Mouse (Mus musculus) myocyte (in vitro differentiated cells): ENCODE results near the gene Slc35e3. TPM values are rescaled to one million over a fixed set of nuclear protein-coding genes. Genes with fewer than 3 reads are reported as not detected.

Experiments
- H3K27me3 ChIP-seq: one replicate; pipeline ENCODE4 v1.6.1; 2011; ENCODE audit not compliant: control insufficient read depth, insufficient read depth, insufficient read length
- H3K36me3 ChIP-seq: one replicate; pipeline ENCODE4 v1.6.1; 2011; ENCODE audit not compliant: control insufficient read depth, insufficient read depth
- H3K4me2 ChIP-seq: one replicate; pipeline ENCODE4 v1.6.1; 2011; ENCODE audit warnings: low read depth, control low read depth
- H3K4me3 ChIP-seq: one replicate; pipeline ENCODE4 v1.5.1; 2011; ENCODE audit warnings: mild to moderate bottlenecking, control low read depth, moderate library complexity
- H3K79me2 ChIP-seq: one replicate; pipeline ENCODE4 v1.6.1; 2011; ENCODE audit not compliant: control insufficient read depth, insufficient read depth
- H3ac ChIP-seq: one replicate; pipeline ENCODE4 v1.6.1; 2011; ENCODE audit not compliant: control insufficient read depth, insufficient read length
- CEBPB ChIP-seq: IDR thresholded peaks from 2 replicates; pipeline ENCODE4 v1.6.1; 2011; ENCODE audit warnings: mild to moderate bottlenecking, moderate library complexity; ENCODE audit not compliant: poor library complexity, insufficient read depth, severe bottlenecking
- E2F4 ChIP-seq: IDR thresholded peaks from one replicate; pipeline ENCODE4 v1.6.1; 2011; ENCODE audit warnings: mild to moderate bottlenecking, control low read depth, moderate library complexity; ENCODE audit not compliant: insufficient read depth
- MAX ChIP-seq: IDR thresholded peaks from one replicate; pipeline ENCODE4 v1.6.1; 2011; ENCODE audit warnings: low read depth, mild to moderate bottlenecking, control low read depth
- MYOD1 ChIP-seq, 3 experiments: IDR thresholded peaks; one replicate each; pipeline ENCODE4 v1.6.1; 2011; ENCODE audit warnings: control low read depth in 2 of 3, low read depth in 2 of 3, mild to moderate bottlenecking in 2 of 3, moderate library complexity in 1 of 3; ENCODE audit not compliant: insufficient read length in 2 of 3, control insufficient read depth in 1 of 3
- MYOG ChIP-seq, 3 experiments: IDR thresholded peaks; one replicate each; pipeline ENCODE4 v1.6.1; 2011; ENCODE audit warnings: control low read depth in 2 of 3, low read depth in 2 of 3, mild to moderate bottlenecking in 2 of 3; ENCODE audit not compliant: insufficient read length in 2 of 3, control insufficient read depth in 1 of 3, insufficient read depth in 1 of 3
- POLR2A ChIP-seq: IDR thresholded peaks from one replicate; pipeline ENCODE4 v1.6.1; 2011; ENCODE audit warnings: low read depth, mild to moderate bottlenecking, control low read depth, moderate library complexity; ENCODE audit not compliant: insufficient read length
- POLR2AphosphoS2 ChIP-seq: IDR thresholded peaks from one replicate; pipeline ENCODE4 v1.6.1; 2011; ENCODE audit warnings: low read depth, control low read depth; ENCODE audit not compliant: insufficient read length
- REST ChIP-seq: IDR thresholded peaks from one replicate; pipeline ENCODE4 v1.6.1; 2011; ENCODE audit warnings: mild to moderate bottlenecking, control low read depth, moderate library complexity; ENCODE audit not compliant: insufficient read depth, insufficient read length
- SRF ChIP-seq: IDR thresholded peaks from one replicate; pipeline ENCODE4 v1.6.1; 2011; ENCODE audit warnings: low read depth; ENCODE audit not compliant: control insufficient read depth, insufficient read length
- TCF12 ChIP-seq: IDR thresholded peaks from one replicate; pipeline ENCODE4 v1.6.1; 2011; ENCODE audit warnings: mild to moderate bottlenecking, control low read depth; ENCODE audit not compliant: poor library complexity, insufficient read depth, severe bottlenecking
- TCF3 ChIP-seq: IDR thresholded peaks from one replicate; pipeline ENCODE4 v1.6.1; 2011; ENCODE audit warnings: low read depth, control low read depth; ENCODE audit not compliant: insufficient read length
- USF1 ChIP-seq: IDR thresholded peaks from one replicate; pipeline ENCODE4 v1.6.1; 2011; ENCODE audit warnings: low read depth, mild to moderate bottlenecking, control low read depth, moderate library complexity
- polyA plus RNA-seq: library from polyadenylated mRNA; unstranded; fragments of >200 nt; fragmentation: generic; extraction: Trizol; gene quantifications from one replicate; pipeline ENCODE4 v1.2.1, GENCODE M21; 2012; ENCODE audit warnings: missing spikeins

Slc35e3 gene
- polyA plus RNA-seq, 1 experiment = 9.2 TPM

GRCm38 (mm10) chr10:117714928-117715500 lies 31.2 kb downstream of the Slc35e3 start:
- Histone ChIP-seq H3K79me2 (no peaks in the 10 kb centered on the region), H3K4me3 (no peak overlapping the region), H3K36me3 (no peaks in the 10 kb centered on the region), H3K27me3 (no peaks in the 10 kb centered on the region), H3ac (no peak overlapping the region), H3K4me2 (no peak overlapping the region)
- no peak for TF ChIP-seq USF1
- no peak for TF ChIP-seq CEBPB
- no peak for TF ChIP-seq POLR2A
- no peak for TF ChIP-seq REST
- TF ChIP-seq MYOD1 (IDR thresholded peaks at IDR 0.05; ENCODE audit: control insufficient read depth in 1 of 3, insufficient read length in 2 of 3, low read depth in 2 of 3) = no peak

GRCm38 (mm10) chr10:117714048-117714545 lies 32.1 kb downstream of the Slc35e3 start:
- H3K79me2 ChIP-seq = peaks cover 8% of the 10 kb centered on the region
- H3K4me2 ChIP-seq = no peak overlapping the region
- TF ChIP-seq MYOG (IDR thresholded peaks at IDR 0.05; ENCODE audit: control insufficient read depth in 1 of 3, insufficient read depth in 1 of 3, insufficient read length in 2 of 3, low read depth in 2 of 3) = no peak
- TF ChIP-seq USF1 = no peak
- TF ChIP-seq SRF = no peak
- no peak for TF ChIP-seq POLR2AphosphoS2
- no peak for TF ChIP-seq CEBPB
- no peaks in the 10 kb centered on the region for H3K27me3 ChIP-seq
- H3K36me3 ChIP-seq = no peaks in the 10 kb centered on the region
- H3ac ChIP-seq = no peak overlapping the region
- no peak overlapping the region for H3K4me3 ChIP-seq

- H3K4me2 ChIP-seq = no peak overlapping the region
- no peak overlapping the region for H3K4me3 ChIP-seq
- peaks cover 15% of the 10 kb centered on the region for H3K79me2 ChIP-seq
- no peaks in the 10 kb centered on the region for H3K36me3 ChIP-seq
- H3K27me3 ChIP-seq = no peaks in the 10 kb centered on the region
- H3ac ChIP-seq = no peak overlapping the region
- TF ChIP-seq POLR2AphosphoS2 (no peak), POLR2A (no peak), E2F4 (no peak), CEBPB (no peak), TCF3 (no peak), SRF (no peak), REST (no peak), MYOG (IDR thresholded peaks at IDR 0.05; ENCODE audit: control insufficient read depth in 1 of 3, insufficient read depth in 1 of 3, insufficient read length in 2 of 3, low read depth in 2 of 3) (no peak)
Observed at GRCm38 (mm10) chr10:117713466-117713865, 32.7 kb downstream of the Slc35e3 start.

GRCm38 (mm10) chr10:117712871-117713270 lies 33.3 kb downstream of the Slc35e3 start:
- Histone ChIP-seq H3K27me3 (no peaks in the 10 kb centered on the region), H3ac (no peak overlapping the region), H3K36me3 (no peaks in the 10 kb centered on the region), H3K4me3 (no peak overlapping the region), H3K79me2 (peaks cover 21% of the 10 kb centered on the region), H3K4me2 (no peak overlapping the region)
- TF ChIP-seq POLR2A = no peak
- TF ChIP-seq MYOG (IDR thresholded peaks at IDR 0.05; ENCODE audit: control insufficient read depth in 1 of 3, insufficient read depth in 1 of 3, insufficient read length in 2 of 3, low read depth in 2 of 3) = no peak
- no peak for TF ChIP-seq MYOD1 (IDR thresholded peaks at IDR 0.05; ENCODE audit: control insufficient read depth in 1 of 3, insufficient read length in 2 of 3, low read depth in 2 of 3)
- TF ChIP-seq SRF = no peak
- TF ChIP-seq CEBPB = no peak
- TF ChIP-seq E2F4 = no peak
- no peak for TF ChIP-seq USF1
- TF ChIP-seq REST = no peak
- no peak for TF ChIP-seq TCF3
- no peak for TF ChIP-seq POLR2AphosphoS2
- TF ChIP-seq TCF12 = no peak
- TF ChIP-seq MAX = no peak

GRCm38 (mm10) chr10:117712191-117712754 lies 33.9 kb downstream of the Slc35e3 start:
- no peaks in the 10 kb centered on the region for H3K27me3 ChIP-seq
- no peak overlapping the region for H3ac ChIP-seq
- H3K4me2 ChIP-seq = no peak overlapping the region
- peaks cover 27% of the 10 kb centered on the region for H3K79me2 ChIP-seq
- peaks cover 5% of the 10 kb centered on the region for H3K36me3 ChIP-seq
- TF ChIP-seq E2F4 (no peak), USF1 (no peak), TCF3 (no peak), MYOD1 (IDR thresholded peaks at IDR 0.05; ENCODE audit: control insufficient read depth in 1 of 3, insufficient read length in 2 of 3, low read depth in 2 of 3) (no peak), TCF12 (no peak), REST (no peak), MYOG (IDR thresholded peaks at IDR 0.05; ENCODE audit: control insufficient read depth in 1 of 3, insufficient read depth in 1 of 3, insufficient read length in 2 of 3, low read depth in 2 of 3) (no peak), POLR2AphosphoS2 (no peak), CEBPB (no peak), SRF (no peak), POLR2A (no peak), MAX (no peak)
- no peak overlapping the region for H3K4me3 ChIP-seq
